In genomic region chr14:24999008-24999572, GRCm38 (mm10) we compare ENCODE assay signal across 17 mouse cellular contexts.
DNase-seq lines count a peak whose midpoint lies in the region; ATAC-seq lines count a peak whose summit lies in the region.
"Had no signal": no experiment of that assay in that cellular context is flagged by ENCODE, and none has a peak within 500 bp of the region (broad histone marks: within the 10 kb centered on the region; RNA-seq: fewer than 3 reads in every experiment).

No protein-coding gene starts in this region.

- no peaks in the 10 kb centered on the region for H3K36me3 ChIP-seq in kidney, embryonic 14.5 days (ENCODE audit: control insufficient read depth, insufficient read depth, low read length)
- H3K36me3 ChIP-seq in intestine, embryonic 14.5 days (ENCODE audit: control insufficient read depth, insufficient read depth, low read length): no peaks in the 10 kb centered on the region
- no peaks in the 10 kb centered on the region for H3K36me3 ChIP-seq in limb, embryonic 12.5 days
- H3K36me3 ChIP-seq: heart, embryonic 10.5 days; hindbrain, embryonic 15.5 days; midbrain, embryonic 15.5 days had no signal

- 45% methylated on average over 3 of the region's 3 CpGs for WGBS in kidney, embryonic 14.5 days
- WGBS in intestine, embryonic 14.5 days: 40% methylated on average over 3 of the region's 3 CpGs
- WGBS in limb, embryonic 12.5 days: 36% methylated on average over 3 of the region's 3 CpGs

- H3K27me3 ChIP-seq in kidney, embryonic 14.5 days (ENCODE audit: control insufficient read depth, insufficient read depth, low read length): no peaks in the 10 kb centered on the region
- no peaks in the 10 kb centered on the region for H3K27me3 ChIP-seq in intestine, embryonic 14.5 days (replicated peaks; ENCODE audit: control insufficient read depth, insufficient read depth, low read length)
- H3K27me3 ChIP-seq in limb, embryonic 12.5 days: no peaks in the 10 kb centered on the region
- H3K27me3 ChIP-seq: hindbrain, embryonic 15.5 days; midbrain, embryonic 15.5 days had no signal

- H3K4me2 ChIP-seq in kidney, embryonic 14.5 days (replicated peaks; ENCODE audit: low read depth, low read length): no peak overlapping the region
- no peak overlapping the region for H3K4me2 ChIP-seq in intestine, embryonic 14.5 days (ENCODE audit: low read length)
- H3K4me2 ChIP-seq in limb, embryonic 12.5 days: no peak overlapping the region
- H3K4me2 ChIP-seq: hindbrain, embryonic 15.5 days; midbrain, embryonic 15.5 days had no signal

- H3K9me3 ChIP-seq in kidney, embryonic 14.5 days (ENCODE audit: control insufficient read depth, low read length): no peaks in the 10 kb centered on the region
- H3K9me3 ChIP-seq in intestine, embryonic 14.5 days (ENCODE audit: control insufficient read depth, low read length): no peaks in the 10 kb centered on the region
- H3K9me3 ChIP-seq in limb, embryonic 12.5 days: no peaks in the 10 kb centered on the region
- H3K9me3 ChIP-seq: heart, embryonic 10.5 days; hindbrain, embryonic 15.5 days; midbrain, embryonic 15.5 days had no signal

- no peak overlapping the region for H3K4me3 ChIP-seq in kidney, embryonic 14.5 days (ENCODE audit: low read length)
- no peak overlapping the region for H3K4me3 ChIP-seq in intestine, embryonic 14.5 days (ENCODE audit: low read depth, low read length)
- no peak overlapping the region for H3K4me3 ChIP-seq in limb, embryonic 12.5 days (replicated peaks)
- H3K4me3 ChIP-seq: heart, embryonic 10.5 days; hindbrain, embryonic 15.5 days; midbrain, embryonic 15.5 days had no signal

- no peak overlapping the region for H3K27ac ChIP-seq in kidney, embryonic 14.5 days (ENCODE audit: low read depth, low read length)
- H3K27ac ChIP-seq in intestine, embryonic 14.5 days (ENCODE audit: low read depth): no peak overlapping the region
- H3K27ac ChIP-seq in limb, embryonic 12.5 days: peak overlapping the region; percentile 80; the same call in 1 of the 2 replicates
- H3K27ac ChIP-seq: hindbrain, embryonic 15.5 days had no signal

- no peak for ATAC-seq in kidney, embryonic 14.5 days (ENCODE audit: low FRiP score, low TSS enrichment)
- peak; percentile 62 for ATAC-seq in intestine, embryonic 14.5 days (replicated peaks; ENCODE audit: low FRiP score, low TSS enrichment, low read depth)
- ATAC-seq in limb, embryonic 12.5 days (ENCODE audit: insufficient number of reproducible peaks, insufficient read depth, low FRiP score, low TSS enrichment, low read depth): no peak
- ATAC-seq: forebrain, embryonic 14.5 days; midbrain, embryonic 15.5 days had no signal

- peak; percentile 22 for DNase-seq in kidney, adult 18-20 months
- DNase-seq in brain, adult 2 months (ENCODE audit: low read depth, low spot score): peak; percentile 68
- no peak for DNase-seq in intestine, embryonic 14.5 days (ENCODE audit: low spot score)
- no peak for DNase-seq in urinary bladder, postnatal 25 days (ENCODE audit: low spot score)
- DNase-seq in spleen, adult 12 weeks (ENCODE audit: low spot score): no peak
- DNase-seq in ovary, postnatal 10 days (ENCODE audit: low spot score): no peak
- DNase-seq: cerebellum, adult 11-12 months; cerebellum, postnatal 36 days; gastrocnemius, postnatal 14 days; heart, postnatal 14 days; lung, adult 18-20 months had no signal

- no peak overlapping the region for H3K9ac ChIP-seq in kidney, embryonic 14.5 days (ENCODE audit: low read depth, low read length)
- no peak overlapping the region for H3K9ac ChIP-seq in intestine, embryonic 14.5 days (ENCODE audit: low read length)
- H3K9ac ChIP-seq in limb, embryonic 12.5 days (replicated peaks): no peak overlapping the region
- H3K9ac ChIP-seq: hindbrain, embryonic 15.5 days; midbrain, embryonic 15.5 days had no signal

- peaks cover 16% of the 10 kb centered on the region for H3K4me1 ChIP-seq in kidney, embryonic 14.5 days (ENCODE audit: control insufficient read depth, insufficient read depth, low read length)
- peaks cover 23% of the 10 kb centered on the region for H3K4me1 ChIP-seq in intestine, embryonic 14.5 days (replicated peaks; ENCODE audit: control insufficient read depth, insufficient read depth, low read length)
- H3K4me1 ChIP-seq in limb, embryonic 12.5 days (replicated peaks): peaks cover 49% of the 10 kb centered on the region

Comparison
In these comparisons a context has a peak if more than half of its experiments do, and no peak if none do; other contexts are left out.
1. DNase-seq: peak in kidney, adult 18-20 months (single experiment) and brain, adult 2 months (single experiment); none in intestine, embryonic 14.5 days (single experiment), urinary bladder, postnatal 25 days (single experiment), spleen, adult 12 weeks (single experiment) and ovary, postnatal 10 days (single experiment).